Mouse (Mus musculus) heart, adult 8-10 months (tissue): ENCODE measurements around the gene Ttbk1. TPM values are rescaled to one million over a fixed set of nuclear protein-coding genes. Genes with fewer than 3 reads are reported as not detected.

Experiments
- DNase-seq: peaks from one replicate; pipeline ENCODE4 v3.0.0; 2022; ENCODE audit warnings: low spot score
- total RNA-seq, 4 experiments: library from RNA; stranded (reverse); gene quantifications; 2 replicates each; pipeline ENCODE4 v1.2.4; 2022

Ttbk1 gene
- total RNA-seq, 4 experiments from 2014 or later, result 0.11 to 0.41 (median 0.24) TPM

- DNase-seq, result peak; percentile 22
These were observed 68.8 kb downstream of the Ttbk1 start for GRCm38 (mm10) chr17:46418628-46419027.

- DNase-seq, result no peak
These were observed 79.0 kb downstream of the Ttbk1 start for GRCm38 (mm10) chr17:46408478-46408877.

GRCm38 (mm10) chr17:46394631-46395030 lies 92.8 kb downstream of the Ttbk1 start:
- DNase-seq, result no peak

DNA sequence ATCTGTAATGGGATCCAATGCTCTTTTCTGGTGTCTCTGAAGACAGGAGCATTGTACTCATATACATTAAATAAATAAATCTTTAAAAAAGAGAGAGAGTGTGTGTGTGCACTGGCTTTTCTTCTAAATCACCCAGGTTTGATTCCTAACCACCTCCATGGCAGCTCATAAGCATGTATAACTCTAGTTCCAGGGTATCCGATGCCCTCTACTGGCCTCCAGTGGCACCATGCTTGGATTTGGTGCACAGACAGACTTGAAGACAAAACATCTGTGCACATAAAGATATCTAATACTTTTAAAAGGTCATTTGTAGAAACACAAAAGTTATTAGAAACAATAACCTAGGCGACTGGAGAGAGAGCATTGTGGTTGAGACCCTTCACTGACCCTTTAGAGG lies 94.5 kb downstream of the Ttbk1 start:
- no peak for DNase-seq

Other genes with a start within 250 kb of the Ttbk1 start
- 10 to 100 TPM; 20.4 to 25.6 (median 22.7) TPM for gene Polr1c, start 239.6 kb downstream of the Ttbk1 start, total RNA-seq
- gene Yipf3, start 239.6 kb downstream of the Ttbk1 start, total RNA-seq, result 10 to 100 TPM; 82.2 to 91.1 (median 85.5) TPM
- under 1 TPM in 2 of 4 experiments, not detected in 2; 0.12 to 0.14 TPM for gene Lrrc73, start 234.1 kb downstream of the Ttbk1 start, total RNA-seq
- gene Tjap1, start 204.6 kb downstream of the Ttbk1 start, total RNA-seq, result 10 to 100 TPM; 26.0 to 39.5 (median 35.6) TPM
- gene Dlk2, start 190.3 kb downstream of the Ttbk1 start, total RNA-seq, result under 1 TPM in 2 of 4 experiments, not detected in 2; 0.14 to 0.53 TPM
- gene Abcc10, start 159.3 kb downstream of the Ttbk1 start, total RNA-seq, result 1 to 10 TPM; 3.2 to 5.2 (median 4.1) TPM
- gene Zfp318, start 103.9 kb downstream of the Ttbk1 start, total RNA-seq, result 10 to 100 TPM; 15.2 to 21.6 (median 17.2) TPM
- gene Crip3, start 58.7 kb downstream of the Ttbk1 start, total RNA-seq, result 1 to 10 TPM in 1 of 4 experiments, under 1 TPM in 3; 0.54 to 1.0 (median 0.88) TPM
- gene Slc22a7, start 49.2 kb downstream of the Ttbk1 start, total RNA-seq, result not detected
- 1 to 10 TPM; 1.7 to 2.2 (median 1.8) TPM for gene Dnph1, start 9.0 kb upstream of the Ttbk1 start, total RNA-seq
- gene Cul9, start 58.7 kb upstream of the Ttbk1 start, total RNA-seq, result 10 to 100 TPM; 22.7 to 28.0 (median 24.9) TPM
- 100 to 1,000 TPM in 2 of 4 experiments, 10 to 100 TPM in 2; 84.1 to 121 (median 98.6) TPM for gene Srf, start 68.5 kb upstream of the Ttbk1 start, total RNA-seq
- gene Ptk7, start 141.8 kb upstream of the Ttbk1 start, total RNA-seq, result 1 to 10 TPM; 1.8 to 3.5 (median 2.1) TPM
- gene Klc4, start 158.3 kb upstream of the Ttbk1 start, total RNA-seq, result 10 to 100 TPM; 27.5 to 29.1 (median 28.5) TPM
- gene Mrpl2, start 158.6 kb upstream of the Ttbk1 start, total RNA-seq, result 100 to 1,000 TPM; 115 to 133 (median 125) TPM
- 10 to 100 TPM; 16.5 to 21.2 (median 18.7) TPM for gene Cul7, start 162.7 kb upstream of the Ttbk1 start, total RNA-seq
- 10 to 100 TPM; 10.5 to 13.7 (median 12.4) TPM for gene Rrp36, start 186.7 kb upstream of the Ttbk1 start, total RNA-seq
- 10 to 100 TPM; 47.1 to 52.5 (median 51.6) TPM for gene Mea1, start 191.1 kb upstream of the Ttbk1 start, total RNA-seq
- gene Klhdc3, start 193.2 kb upstream of the Ttbk1 start, total RNA-seq, result 10 to 100 TPM; 53.8 to 65.7 (median 61.5) TPM
- 10 to 100 TPM; 25.1 to 31.0 (median 28.6) TPM for gene Ppp2r5d, start 217.4 kb upstream of the Ttbk1 start, total RNA-seq
- gene Pex6, start 223.8 kb upstream of the Ttbk1 start, total RNA-seq, result 10 to 100 TPM; 34.4 to 37.4 (median 35.7) TPM
- gene Gnmt, start 241.5 kb upstream of the Ttbk1 start, total RNA-seq, result 1 to 10 TPM; 2.6 to 7.2 (median 3.4) TPM